Mouse (Mus musculus) right cerebral cortex, adult 2 months (tissue): Measurements from ENCODE around the gene Myo18a.

Experiments used
- DNase-seq, 2 experiments: peaks; one replicate each; pipeline ENCODE4 v3.0.0; 2021 to 2022; ENCODE audit warnings: low spot score in 2 of 2

Gene Myo18a

GRCm38 (mm10) chr11:77771879-77772713 lies 9.1 kb downstream of the Myo18a start:
- no peak for DNase-seq

- no peak for DNase-seq
Observed at GRCm38 (mm10) chr11:77775701-77776400, 12.8 kb downstream of the Myo18a start.

- DNase-seq, result no peak
Observed at GRCm38 (mm10) chr11:77777436-77777835, 14.4 kb downstream of the Myo18a start.

- no peak for DNase-seq
Observed at GRCm38 (mm10) chr11:77777937-77778336, 14.9 kb downstream of the Myo18a start.

- no peak for DNase-seq
Observed at GRCm38 (mm10) chr11:77779240-77779639, 16.2 kb downstream of the Myo18a start.

GRCm38 (mm10) chr11:77781088-77781487 lies 18.0 kb downstream of the Myo18a start:
- DNase-seq, result peak in 1 of 2 experiments; percentile 22

- no peak for DNase-seq
Observed at GRCm38 (mm10) chr11:77782104-77782815, 19.2 kb downstream of the Myo18a start.

- no peak for DNase-seq
Observed at GRCm38 (mm10) chr11:77783211-77783746, 20.2 kb downstream of the Myo18a start.

GRCm38 (mm10) chr11:77783747-77784646 lies 21.0 kb downstream of the Myo18a start:
- DNase-seq, result peak in 1 of 2 experiments; percentile 36

- no peak for DNase-seq
Observed at GRCm38 (mm10) chr11:77784894-77785293, 21.8 kb downstream of the Myo18a start.

- DNase-seq, result no peak
Observed at GRCm38 (mm10) chr11:77785396-77785767, 22.3 kb downstream of the Myo18a start.

GRCm38 (mm10) chr11:77785768-77786561 lies 22.9 kb downstream of the Myo18a start:
- DNase-seq, result peak in 1 of 2 experiments; percentile 34

- no peak for DNase-seq
Observed at GRCm38 (mm10) chr11:77787707-77788106, 24.7 kb downstream of the Myo18a start, which contains the start of gene Gm10277. Gene Gm10277, minus strand, starts transcription at chr11:77787747.

GRCm38 (mm10) chr11:77789512-77789911 lies 26.5 kb downstream of the Myo18a start:
- no peak for DNase-seq

- DNase-seq, result no peak
Observed at GRCm38 (mm10) chr11:77790286-77790685, 27.2 kb downstream of the Myo18a start.

- no peak for DNase-seq
Observed at GRCm38 (mm10) chr11:77791241-77791727, 28.2 kb downstream of the Myo18a start.

GRCm38 (mm10) chr11:77791752-77792565 lies 28.9 kb downstream of the Myo18a start:
- no peak for DNase-seq

GRCm38 (mm10) chr11:77792566-77792909 lies 29.5 kb downstream of the Myo18a start:
- no peak for DNase-seq
